Mouse (Mus musculus) spleen, adult 2 months (tissue): ENCODE data around the gene Tmem33. TPM values are rescaled to one million over a fixed set of nuclear protein-coding genes. Genes with fewer than 3 reads are reported as not detected.

Source experiments
- DNase-seq, 2 experiments: peaks; one replicate each; pipeline versions ENCODE4 v3.0.0 to v3.0.0-alpha.2; 2012 to 2021; ENCODE audit warnings: low spot score in 2 of 2, low read depth in 1 of 2
- H3K27ac ChIP-seq: fragments of 200-500 bp; 2 replicates; pipeline ENCODE4 v1.5.1; 2012; ENCODE audit warnings: low read length, inconsistent platforms; ENCODE audit not compliant: insufficient read depth
- H3K27me3 ChIP-seq: fragments of 200-500 bp; 2 replicates; pipeline ENCODE4 v1.6.1; 2012; ENCODE audit warnings: mild to moderate bottlenecking, moderate library complexity, low read length, inconsistent platforms; ENCODE audit not compliant: control insufficient read depth, insufficient read depth
- H3K36me3 ChIP-seq: fragments of 200-500 bp; 2 replicates; pipeline ENCODE4 v1.6.1; 2012; ENCODE audit warnings: mild to moderate bottlenecking, low read length, inconsistent platforms; ENCODE audit not compliant: control insufficient read depth, insufficient read depth
- H3K4me1 ChIP-seq: fragments of 200-500 bp; 2 replicates; pipeline ENCODE4 v1.6.1; 2011; ENCODE audit warnings: inconsistent platforms; ENCODE audit not compliant: control insufficient read depth, insufficient read depth, insufficient read length
- H3K4me3 ChIP-seq: fragments of 200-500 bp; 2 replicates; pipeline ENCODE4 v1.5.1; 2011; ENCODE audit warnings: mild to moderate bottlenecking, inconsistent platforms; ENCODE audit not compliant: insufficient read depth, insufficient read length; ENCODE audit errors: extremely low read depth
- CTCF ChIP-seq: fragments of 200-500 bp; IDR thresholded peaks from 2 replicates; pipeline ENCODE4 v1.5.1; 2011; ENCODE audit warnings: mild to moderate bottlenecking, inconsistent platforms; ENCODE audit not compliant: insufficient read depth, insufficient read length, insufficient replicate concordance; ENCODE audit errors: extremely low read depth
- POLR2A ChIP-seq: fragments of 200-500 bp; IDR thresholded peaks from 2 replicates; pipeline ENCODE4 v1.6.1; 2011; ENCODE audit warnings: low read depth, low read length, inconsistent platforms
- WGBS: fragments of 180-500 bp; shearing (Covaris S2); methylation state at CpG from one replicate; pipeline ENCODE4 v1.1.7; 2018; 5-methylcytosine and 5-hydroxymethylcytosine counted together
- polyA plus RNA-seq: library from polyadenylated mRNA; depleted of rRNA; stranded (reverse); fragments of >200 nt; gene quantifications from 2 replicates; pipeline ENCODE4 v1.2.3, GENCODE M21; 2012; rRNA removed

The Tmem33 gene
- polyA plus RNA-seq, 1 experiment: 56.6 TPM

DNA sequence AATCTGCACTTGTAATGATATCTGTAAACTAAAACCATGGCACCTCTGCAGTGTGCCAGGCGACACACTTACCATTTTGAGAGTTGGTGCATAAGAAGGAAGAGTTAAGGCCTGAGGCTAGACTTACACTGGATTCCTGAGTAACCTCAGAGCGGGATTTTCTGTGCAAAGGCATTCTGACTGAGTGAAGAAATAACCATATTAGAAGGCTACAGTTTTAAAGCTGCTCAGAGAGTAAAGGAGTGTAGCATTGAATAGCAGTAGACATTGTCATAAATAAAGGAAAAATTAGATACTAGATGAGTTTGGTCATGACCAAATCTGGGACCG lies 52.1 kb downstream of the Tmem33 start:
- Histone ChIP-seq H3K27me3 (no peaks in the 10 kb centered on the region), H3K4me1 (peaks cover 3% of the 10 kb centered on the region; the same call in 1 of the 2 replicates), H3K4me3 (no peak overlapping the region), H3K36me3 (peaks cover 1% of the 10 kb centered on the region), H3K27ac (no peak overlapping the region)
- WGBS: 92% methylated on average over 3 of the region's 3 CpGs
- no peak for DNase-seq
- TF ChIP-seq POLR2A: no peak

DNA sequence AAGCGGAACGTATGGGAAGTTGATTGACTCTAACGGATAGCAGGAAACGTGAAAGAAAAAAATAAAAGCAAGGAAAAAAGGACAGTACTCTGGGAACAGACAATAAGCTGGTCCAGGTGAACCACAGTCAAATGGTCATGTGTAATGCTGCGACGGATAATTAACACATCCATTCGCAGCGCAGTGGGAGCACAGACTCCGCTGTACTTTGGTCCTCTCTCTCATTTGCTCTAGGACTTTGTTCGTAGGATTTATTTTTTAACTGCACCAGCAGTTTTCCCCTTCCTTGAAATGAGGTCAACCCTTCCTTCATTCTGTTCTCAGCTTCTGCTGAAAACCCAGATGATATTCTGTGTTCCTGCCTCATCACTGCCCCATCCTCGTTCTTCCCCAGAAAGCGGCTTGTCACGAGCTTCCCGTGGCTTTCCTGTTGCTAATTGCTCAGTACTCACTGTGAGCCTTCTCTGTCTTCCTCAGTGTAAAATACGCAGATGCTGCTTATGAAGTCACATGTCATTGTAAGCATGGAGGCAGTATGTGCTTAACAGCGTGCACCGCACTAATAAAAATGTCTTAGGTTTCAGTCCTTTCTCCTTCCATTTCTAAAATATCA lies 61.4 kb downstream of the Tmem33 start:
- peaks cover 10% of the 10 kb centered on the region for H3K36me3 ChIP-seq
- 94% methylated on average over 17 of the region's 17 CpGs for WGBS

DNA sequence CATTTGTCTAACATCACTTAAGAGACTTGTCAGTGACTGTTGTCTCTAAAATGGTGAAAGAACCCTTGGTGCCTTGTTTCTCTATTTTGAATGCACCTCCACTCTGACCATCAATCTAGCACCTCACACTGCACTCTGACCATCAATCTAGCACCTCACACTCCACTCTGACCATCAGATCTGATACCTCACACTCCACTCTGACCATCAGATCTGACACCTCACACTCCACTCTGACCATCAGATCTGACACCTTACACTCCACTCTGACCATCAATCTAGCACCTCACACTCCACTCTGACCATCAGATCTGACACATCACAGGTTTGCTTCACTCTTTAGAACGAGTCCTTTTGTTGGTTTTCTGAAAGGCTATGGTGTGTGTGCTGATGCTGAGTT lies 63.7 kb downstream of the Tmem33 start:
- 86% methylated on average over 1 of the region's 1 CpGs for WGBS
- Histone ChIP-seq H3K27ac (no peak overlapping the region), H3K4me3 (no peak overlapping the region), H3K4me1 (no peaks in the 10 kb centered on the region), H3K36me3 (peaks cover 3% of the 10 kb centered on the region; the same call in 1 of the 2 replicates), H3K27me3 (no peaks in the 10 kb centered on the region)
- no peak for DNase-seq
- TF ChIP-seq CTCF (no peak), POLR2A (no peak)

More for the DNA sequence above, 61.4 kb downstream of the Tmem33 start:
- H3K27me3 ChIP-seq: no peaks in the 10 kb centered on the region
- no peak for DNase-seq
- TF ChIP-seq CTCF: no peak
- no peak for TF ChIP-seq POLR2A
- H3K4me3 ChIP-seq: no peak overlapping the region
- H3K27ac ChIP-seq: no peak overlapping the region
- no peaks in the 10 kb centered on the region for H3K4me1 ChIP-seq

- no peak for TF ChIP-seq CTCF
- no peak for TF ChIP-seq POLR2A
- 91% methylated on average over 6 of the region's 6 CpGs for WGBS
- Histone ChIP-seq H3K4me1 (no peaks in the 10 kb centered on the region), H3K27ac (no peak overlapping the region), H3K4me3 (no peak overlapping the region), H3K36me3 (peaks cover 18% of the 10 kb centered on the region), H3K27me3 (no peaks in the 10 kb centered on the region)
- no peak for DNase-seq
Measured at GRCm38 (mm10) chr5:67340811-67341210, 80.4 kb downstream of the Tmem33 start.

Other genes starting within 250 kb of the Tmem33 start
- not detected in 2 replicates for gene Phox2b, start 161.3 kb upstream of the Tmem33 start, polyA plus RNA-seq
- gene Slc30a9, start 46.4 kb downstream of the Tmem33 start, polyA plus RNA-seq: 14.2 and 17.1 TPM in 2 replicates
- gene Bend4, start 167.7 kb downstream of the Tmem33 start, polyA plus RNA-seq: 0.69 and 1.1 TPM in 2 replicates